ENCODE assay signal across 12 mouse cellular contexts in genomic region chr6:100202091-100202490, GRCm38 (mm10).
"Had no signal": no experiment of that assay in that cellular context is flagged by ENCODE, and none has a peak within 500 bp of the region (broad histone marks: within the 10 kb centered on the region; RNA-seq: fewer than 3 reads in every experiment).

No protein-coding gene starts in this region.

- DNase-seq: kidney, adult 11 months; kidney, postnatal 14 days; lung, adult 18-20 months; retina, postnatal 1 day; right cerebral cortex, postnatal 4 days; spleen, adult 18-20 months; thymus, postnatal 36 days had no signal

- ATAC-seq: midbrain, embryonic 16.5 days had no signal

- H3K4me3 ChIP-seq: left cerebral cortex, adult 2 months; midbrain, embryonic 12.5 days; neural tube, embryonic 13.5 days had no signal

- H3K27ac ChIP-seq: left cerebral cortex, adult 2 months; liver, embryonic 14.5 days; midbrain, embryonic 12.5 days; neural tube, embryonic 13.5 days had no signal

- H3K9ac ChIP-seq: liver, embryonic 14.5 days; midbrain, embryonic 12.5 days; neural tube, embryonic 13.5 days had no signal

- H3K9me3 ChIP-seq: midbrain, embryonic 12.5 days; neural tube, embryonic 13.5 days had no signal

- H3K4me2 ChIP-seq: midbrain, embryonic 12.5 days; neural tube, embryonic 13.5 days had no signal

- H3K36me3 ChIP-seq: midbrain, embryonic 12.5 days; neural tube, embryonic 13.5 days had no signal
